Mouse (Mus musculus): ENCODE measurements around the gene Adam25. TPM values are rescaled to one million over a fixed set of nuclear protein-coding genes. Genes with fewer than 3 reads are reported as not detected.
"Not testable (repeated sequence)": the region's sequence is repeated elsewhere in the genome, so short reads cannot be mapped to it uniquely, and the experiment has no call there.

Adam25 gene
- not detected for total RNA-seq (2021)

DNA sequence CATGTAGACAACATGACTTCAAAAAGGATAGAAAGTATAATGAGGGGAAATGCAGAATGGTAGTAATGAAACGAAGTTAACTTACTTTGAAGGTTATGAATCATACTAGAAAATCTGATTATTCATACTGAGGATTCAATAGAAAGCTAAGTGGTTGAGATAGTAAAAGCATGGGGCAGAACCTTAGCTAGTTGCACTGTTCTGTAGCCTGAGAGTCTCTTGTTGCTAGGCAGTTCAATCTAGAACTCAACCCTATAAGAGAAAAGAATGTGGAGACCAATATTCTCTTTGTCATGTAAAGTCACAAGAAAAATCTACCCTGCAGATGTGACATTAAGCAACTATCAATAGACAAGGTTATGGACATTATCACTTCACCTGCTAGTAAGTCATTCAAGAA is at the start of gene Adam25:
Gene Adam25 (plus strand): TSS at position 301 of the 400 bp plus-strand sequence.
- DNase-seq; intact Hi-C loops (cut with DNase I): not testable (repeated sequence)

DNA sequence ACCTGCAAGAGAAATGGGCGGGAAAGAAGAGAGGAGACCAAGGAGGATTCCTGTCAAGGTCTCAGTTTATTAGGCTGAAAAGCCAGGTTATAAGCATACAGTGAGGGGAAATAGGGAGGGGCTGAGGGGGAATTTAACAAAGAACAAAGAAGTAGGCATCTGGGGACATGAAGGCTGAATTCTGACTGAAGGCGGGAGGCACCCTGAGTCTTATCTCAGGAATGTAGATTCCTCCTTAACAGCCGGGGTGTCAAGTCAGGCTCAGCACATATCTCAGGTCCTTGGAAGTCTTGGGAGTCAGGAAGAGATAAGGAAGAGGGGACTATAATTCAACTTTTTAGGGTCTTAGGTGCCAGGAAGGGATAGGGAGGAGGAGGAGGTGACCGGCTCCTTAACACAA is 36.6 kb upstream of the Adam25 start:
- not testable (repeated sequence) for DNase-seq

DNA sequence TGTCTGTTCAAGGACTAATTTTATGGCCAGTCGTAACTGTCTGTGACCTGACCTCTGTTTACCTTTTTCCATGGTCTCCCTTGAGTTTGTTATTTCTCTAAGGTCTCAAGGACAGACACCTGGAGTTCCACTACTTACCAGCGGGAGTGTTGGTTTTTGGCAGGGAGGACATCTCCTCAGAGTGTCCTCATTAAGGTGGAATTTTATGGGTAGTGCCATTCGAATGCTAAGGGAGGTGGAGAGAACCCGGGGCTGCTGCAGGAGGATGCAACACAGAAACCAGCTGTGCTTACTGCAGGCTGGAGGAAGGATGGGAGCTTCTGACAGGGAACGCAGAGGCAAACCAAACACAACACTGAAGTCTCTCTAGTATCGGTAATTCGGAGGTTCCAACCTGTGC is 36.0 kb upstream of the Adam25 start:
- no peak for DNase-seq
- intact Hi-C loops (cut with DNase I) = no loop called here

More for the DNA sequence above, 36.6 kb upstream of the Adam25 start:
- intact Hi-C loops (cut with DNase I) = not testable (repeated sequence)

DNA sequence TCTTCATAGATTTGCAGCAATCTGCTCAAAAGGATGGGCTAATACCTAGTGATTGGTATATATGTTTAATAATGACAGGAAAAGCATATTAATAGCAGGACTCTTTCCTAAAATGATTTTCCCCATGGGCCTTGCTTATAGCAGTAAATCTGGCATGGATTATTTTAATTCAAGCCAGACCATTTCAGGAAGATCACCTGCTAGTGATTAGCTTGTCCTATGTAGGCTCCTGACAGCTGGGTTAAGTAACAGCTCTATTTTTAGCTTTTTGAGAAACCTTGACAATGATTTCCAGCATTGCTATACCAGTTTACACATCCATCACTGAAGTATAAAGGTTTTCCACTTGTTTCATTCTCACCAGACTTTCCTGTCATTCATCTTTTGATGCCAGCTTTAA is 31.3 kb downstream of the Adam25 start:
- DNase-seq = no peak
- intact Hi-C loops (cut with DNase I) = no loop called here

DNA sequence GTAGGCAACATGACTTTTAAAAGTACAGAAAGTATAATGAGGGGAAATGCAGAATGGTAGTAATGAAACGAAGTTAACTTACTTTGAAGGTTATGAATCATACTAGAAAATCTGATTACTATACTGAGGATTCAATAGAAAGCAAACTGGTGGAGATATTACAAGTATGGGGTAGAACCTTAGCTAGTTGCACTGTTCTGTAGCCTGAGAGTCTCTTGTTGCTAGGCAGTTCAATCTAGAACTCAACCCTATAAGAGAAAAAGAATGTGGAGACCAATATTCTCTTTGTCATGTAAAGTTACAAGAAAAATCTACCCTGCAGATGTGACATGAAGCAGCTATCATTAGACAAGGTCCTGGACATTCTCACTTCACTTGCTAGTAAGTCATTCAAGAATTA is 41.0 kb downstream of the Adam25 start, which contains the start of gene Adam20:
Gene Adam20 (plus strand): TSS at position 301 of the 400 bp plus-strand sequence.
- DNase-seq; intact Hi-C loops (cut with DNase I): not testable (repeated sequence)

DNA sequence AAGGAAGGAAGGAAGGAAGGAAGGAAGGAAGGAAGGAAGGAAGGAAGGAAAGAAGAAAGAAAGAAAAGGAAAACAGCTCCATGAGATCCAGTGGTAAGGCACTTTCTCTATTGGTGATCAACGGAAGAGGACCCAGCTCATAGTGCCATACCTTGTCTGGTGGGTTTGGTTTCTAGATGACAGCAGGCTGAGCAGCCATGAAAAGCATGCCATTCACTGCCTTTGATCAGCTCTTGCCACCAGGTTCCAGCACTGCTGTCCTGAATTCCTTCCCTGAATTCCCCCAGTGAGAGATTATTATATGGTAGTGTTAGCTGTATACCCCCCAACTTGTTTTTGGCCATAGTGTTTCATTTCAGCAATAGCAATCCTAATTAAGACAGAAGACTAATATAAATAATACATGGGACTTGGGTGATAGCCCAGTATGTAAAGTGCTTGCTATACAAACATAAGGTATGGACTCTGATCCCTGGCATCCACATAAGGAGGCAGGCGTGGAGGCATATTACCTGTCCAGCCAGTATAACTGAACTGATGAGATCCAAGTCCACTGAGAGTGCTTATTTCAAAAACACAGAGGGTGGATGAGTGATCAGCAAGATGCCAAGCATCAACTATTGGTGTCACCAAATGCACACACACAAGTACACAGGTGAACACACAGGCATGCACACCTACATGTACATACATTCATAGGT is 51.5 kb downstream of the Adam25 start:
- intact Hi-C loops (cut with DNase I) = no loop called here
- DNase-seq = no peak

Other genes starting within 250 kb of the Adam25 start
- not detected for gene Adam24, start 77.1 kb upstream of the Adam25 start, total RNA-seq (2021)
- not detected for gene Adam20, start 41.1 kb downstream of the Adam25 start, total RNA-seq (2021)
- gene Adam39, start 70.8 kb downstream of the Adam25 start, total RNA-seq (2021) = not detected

Data from heart, postnatal 36 days (tissue).